Mouse (Mus musculus): ENCODE results near the gene Methig1.
"Not testable (repeated sequence)": the region's sequence is repeated elsewhere in the genome, so short reads cannot be mapped to it uniquely, and the experiment has no call there.

Gene Methig1

DNA sequence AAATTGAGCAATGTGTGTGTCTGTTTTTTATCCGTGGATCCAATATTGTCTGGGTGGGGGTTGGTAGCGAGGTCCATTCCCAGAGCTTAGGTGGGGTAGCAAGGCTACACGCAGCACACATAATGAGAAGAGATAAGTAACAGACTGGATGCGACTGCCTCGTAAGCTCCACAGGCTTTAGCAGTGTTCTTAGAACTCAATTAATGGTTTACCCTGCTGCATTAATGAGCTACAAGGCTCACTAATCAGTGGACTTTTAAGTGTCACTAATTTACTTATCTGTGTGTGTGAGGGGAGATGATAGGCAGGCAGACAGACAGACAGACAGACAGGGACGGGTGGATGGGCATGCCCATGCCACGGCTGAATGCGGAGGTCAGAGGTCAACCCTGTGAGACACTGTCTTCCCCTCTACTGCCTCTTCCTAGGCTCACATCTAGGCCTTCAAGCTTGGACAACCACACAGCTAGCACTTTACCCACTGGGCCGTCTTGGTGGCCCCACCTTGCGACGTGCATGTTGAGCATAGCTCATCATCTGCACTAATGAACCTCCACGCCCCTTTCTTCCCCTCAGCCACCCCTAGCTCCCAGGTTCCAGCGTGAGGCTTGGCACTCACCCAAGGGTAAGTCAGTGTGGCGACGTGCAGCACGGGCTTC is 47.8 kb downstream of the Methig1 start:
- no peak for DNase-seq

DNA sequence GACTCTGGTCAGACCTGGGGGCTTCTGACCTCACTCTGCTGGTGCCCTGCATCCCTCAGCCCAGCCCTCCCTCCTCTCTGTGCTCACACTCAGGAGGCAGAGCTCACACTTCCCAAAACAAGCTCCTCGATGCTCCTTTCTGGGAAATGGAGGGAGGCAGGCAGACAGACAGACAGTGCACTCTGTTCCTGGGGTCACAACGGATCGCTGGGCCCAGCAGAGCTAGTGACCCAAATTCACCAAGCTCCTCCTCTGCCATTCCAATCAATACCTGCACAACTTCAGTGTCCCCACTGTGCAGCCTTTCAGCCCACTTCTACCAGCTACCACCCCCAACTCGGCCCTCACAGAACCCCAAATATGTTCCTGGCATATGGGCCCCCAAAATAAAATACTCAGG is 48.9 kb downstream of the Methig1 start:
- no peak for DNase-seq

DNA sequence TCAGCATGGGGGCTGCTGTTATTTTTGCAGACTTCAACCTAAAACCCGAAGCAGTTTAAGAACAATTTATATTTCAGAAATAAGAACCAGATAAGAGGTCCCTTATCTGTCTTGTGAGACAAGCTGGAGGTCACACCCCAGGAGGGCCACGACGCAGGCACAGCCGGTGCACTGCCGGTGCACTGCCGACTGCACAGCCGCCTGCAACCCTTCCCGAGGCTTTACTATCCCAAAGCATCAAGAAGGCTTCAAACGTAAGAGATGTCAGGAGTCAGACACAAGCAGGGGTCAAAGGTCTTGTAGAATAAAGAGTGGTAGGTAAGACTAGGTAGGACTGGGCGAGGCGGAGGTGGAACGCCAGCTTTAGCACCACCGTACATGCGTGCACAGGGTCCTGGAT is 49.4 kb downstream of the Methig1 start:
- no peak for DNase-seq

DNA sequence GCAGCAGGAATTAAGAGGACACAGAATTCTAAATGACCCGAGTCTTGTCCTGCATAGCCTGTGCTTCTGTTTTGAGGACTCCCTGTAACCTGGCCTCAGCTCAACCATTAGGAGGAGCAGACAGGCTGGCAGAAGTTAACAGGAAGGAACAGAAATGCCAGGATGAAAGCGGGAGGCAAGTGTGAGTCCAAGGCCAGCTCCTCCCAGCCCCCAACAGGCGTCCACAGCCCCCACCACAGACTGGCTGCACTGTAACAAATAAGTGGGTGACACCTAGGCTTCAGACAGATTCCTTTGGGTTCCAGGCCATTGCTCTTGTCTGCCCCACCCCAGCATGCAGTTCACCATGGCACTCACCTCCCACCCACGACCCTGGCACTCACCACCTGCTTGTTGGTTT is 49.8 kb downstream of the Methig1 start:
- DNase-seq = no peak

DNA sequence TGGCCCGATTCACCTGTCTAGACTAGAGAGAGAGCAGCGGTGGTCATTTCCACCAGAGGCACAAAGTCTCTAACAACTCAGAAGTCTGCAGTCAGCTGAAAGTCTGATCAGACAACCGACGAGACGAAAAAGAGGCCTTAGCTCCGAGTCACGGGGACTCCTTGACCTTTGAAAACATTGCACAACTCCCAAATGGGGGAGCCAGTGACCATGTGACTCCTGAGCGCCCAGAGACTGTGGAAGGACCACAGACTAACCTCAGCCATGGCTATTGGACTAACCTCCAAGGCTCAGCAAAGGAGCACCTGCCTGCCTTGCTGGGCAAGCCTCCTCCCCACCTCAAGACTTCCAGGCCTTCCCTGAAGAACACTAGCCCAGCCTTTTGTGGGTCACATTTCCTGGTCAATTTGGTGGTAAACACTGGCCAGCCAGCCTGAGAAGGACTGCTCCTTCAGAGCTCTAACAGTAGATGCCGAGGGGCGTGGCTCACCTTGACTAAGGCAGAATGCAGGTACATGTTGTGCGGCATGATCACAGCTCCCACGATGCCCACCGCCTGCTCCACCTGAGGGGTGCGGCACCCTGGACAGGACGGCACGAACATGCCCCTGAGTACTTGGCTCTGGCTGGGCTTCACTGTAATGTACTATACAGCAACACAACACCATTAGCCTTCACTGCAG is 50.5 kb downstream of the Methig1 start:
- DNase-seq = peak; percentile 63 to 67

DNA sequence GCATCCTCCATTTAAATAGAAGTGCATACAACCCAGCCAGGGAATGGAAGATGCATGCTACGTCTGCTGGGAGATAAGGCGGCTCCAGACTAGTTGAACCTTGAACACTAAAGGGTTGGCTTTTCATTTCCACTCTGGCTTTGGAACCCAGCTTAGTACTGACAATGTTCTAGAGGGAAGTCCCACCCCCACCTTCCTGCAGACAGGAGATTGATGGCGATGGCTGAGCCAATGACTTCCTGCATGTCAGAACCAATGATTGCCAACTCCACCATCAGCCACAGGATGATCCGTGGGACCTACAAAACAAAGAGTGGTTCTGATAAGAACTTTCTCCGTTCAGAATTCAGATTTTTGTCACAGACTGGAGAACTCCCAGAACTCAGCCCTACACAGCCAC is 53.1 kb downstream of the Methig1 start:
- DNase-seq = no peak

DNA sequence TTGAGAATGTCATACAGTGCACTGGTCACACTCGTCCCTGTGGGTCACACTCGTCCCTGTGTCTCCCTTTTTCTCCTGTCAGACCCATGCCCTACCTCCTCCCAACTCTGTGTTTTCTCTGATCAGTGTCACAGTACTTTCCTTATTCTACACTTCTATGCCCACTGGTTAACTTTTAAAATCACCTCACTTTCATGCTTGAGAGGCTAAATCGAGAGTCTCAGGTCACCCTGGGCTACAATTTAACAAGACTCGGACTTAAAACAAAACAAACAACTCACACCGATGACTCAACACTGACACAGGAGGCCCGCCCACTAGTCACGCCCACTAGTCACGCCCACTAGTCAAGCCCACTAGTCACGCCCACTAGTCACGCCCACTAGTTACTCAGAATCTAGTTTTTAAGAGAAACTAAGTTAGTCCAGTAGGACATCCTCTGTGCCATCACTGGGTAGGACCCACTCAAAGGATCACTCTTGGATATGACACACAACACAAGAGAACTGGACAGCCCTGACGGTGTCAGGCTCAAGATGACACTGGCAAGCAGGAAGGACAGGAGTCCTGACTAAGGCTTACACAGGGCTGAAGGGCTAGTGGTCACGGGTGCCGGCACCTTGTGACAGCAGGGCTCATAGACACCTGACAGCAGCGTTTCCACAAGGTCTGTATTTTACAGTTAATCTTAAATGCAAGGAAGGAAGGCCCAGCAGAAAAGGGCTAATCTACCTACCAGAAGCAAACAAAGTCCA is 58.1 kb downstream of the Methig1 start:
- DNase-seq = peak; percentile 64 to 73

DNA sequence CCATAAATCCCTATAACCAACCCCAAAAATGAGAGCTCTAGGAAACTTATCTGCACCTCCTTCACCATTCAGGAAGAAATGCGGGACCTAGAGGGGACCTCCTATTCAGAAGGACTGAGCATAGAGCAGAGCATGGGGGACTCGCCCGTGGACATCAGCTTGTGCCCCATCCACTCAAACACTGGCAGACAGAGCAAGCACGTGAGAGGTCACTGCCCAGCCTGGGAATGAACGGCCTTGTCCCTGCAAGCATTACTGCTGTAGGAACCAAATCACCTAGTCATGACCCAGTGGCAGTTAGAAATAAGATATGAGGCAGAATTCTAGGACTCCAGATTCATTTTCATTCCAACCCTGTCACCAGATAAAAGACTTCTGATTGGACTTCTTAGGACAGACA is 58.8 kb downstream of the Methig1 start:
- DNase-seq = no peak

DNA sequence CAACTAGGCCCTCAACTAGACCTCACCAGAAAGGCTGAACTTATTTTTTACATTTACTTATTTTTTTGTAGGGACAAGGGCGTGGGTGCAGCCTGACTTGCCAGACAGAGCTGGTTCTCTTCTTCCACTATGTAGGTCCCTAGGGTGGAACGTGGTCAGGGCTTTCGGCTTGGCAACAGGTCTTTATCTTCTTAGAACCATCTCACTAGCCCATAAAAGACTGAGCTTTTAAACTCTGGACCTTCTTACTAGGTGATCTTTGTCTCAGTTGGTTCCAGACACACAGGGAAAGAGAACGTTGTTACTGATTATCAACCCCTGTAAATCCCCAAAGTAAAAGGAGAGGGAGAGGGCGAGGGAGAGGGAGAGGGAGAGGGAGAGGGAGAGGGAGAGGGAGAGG is 60.4 kb downstream of the Methig1 start:
- no peak for DNase-seq

DNA sequence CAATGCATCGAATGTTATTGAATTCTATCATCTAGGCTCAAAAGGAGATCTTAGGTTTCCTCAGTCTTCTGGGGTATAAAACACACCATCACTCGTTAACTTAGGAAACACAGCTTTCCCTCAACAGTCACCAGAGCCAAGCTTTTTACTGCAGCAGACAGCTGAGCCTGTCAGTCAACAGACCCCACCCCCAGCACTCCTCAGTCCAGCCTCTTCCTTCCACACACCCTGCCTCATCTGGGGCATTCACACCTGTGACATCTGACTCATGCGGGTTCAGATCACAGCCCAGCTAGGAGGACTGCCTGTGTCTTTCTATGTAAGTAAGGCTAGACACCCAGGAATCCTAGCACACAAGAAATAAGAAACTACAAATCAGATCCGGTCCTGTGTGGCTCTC is 61.1 kb downstream of the Methig1 start:
- DNase-seq = no peak

DNA sequence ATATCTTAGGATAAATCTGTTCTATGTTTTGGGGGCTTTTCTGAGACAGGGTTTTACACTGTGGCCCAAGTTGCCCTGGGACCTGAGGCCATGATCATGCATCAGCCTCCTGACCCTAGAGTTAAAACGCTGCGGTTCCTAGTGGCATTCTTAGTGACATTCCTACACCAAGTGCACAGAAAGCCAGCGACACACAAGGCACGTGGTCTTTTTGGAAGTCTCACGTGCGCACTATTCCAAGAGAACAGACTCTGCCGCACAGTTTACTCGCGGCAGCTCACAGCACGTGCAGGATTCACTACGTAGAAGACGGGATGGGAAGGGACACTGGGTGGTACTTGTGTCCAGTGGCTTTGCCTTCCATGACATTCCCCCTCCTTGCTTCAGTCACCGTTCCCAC is 62.0 kb downstream of the Methig1 start:
- DNase-seq = peak in 1 of 2 experiments; percentile 25

DNA sequence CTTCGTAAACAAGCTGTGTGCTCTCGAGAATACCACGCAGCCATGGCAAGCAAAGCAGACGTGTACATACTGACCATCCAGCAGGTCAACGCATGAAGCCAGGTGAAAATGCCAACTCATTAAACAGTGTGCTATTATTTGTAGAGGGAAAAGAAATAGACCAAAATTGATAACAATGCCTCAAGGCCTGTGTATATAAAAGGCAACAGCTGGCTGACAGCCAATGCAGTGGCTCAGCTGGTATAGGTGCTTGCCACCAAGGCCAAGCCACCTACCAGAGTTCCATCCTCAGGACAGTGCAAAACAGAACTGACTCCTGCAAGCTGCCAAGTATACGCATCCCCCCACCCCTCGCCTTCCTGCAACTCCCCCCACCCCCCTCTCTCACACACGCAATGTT is 62.7 kb downstream of the Methig1 start:
- peak; percentile 34 to 35 for DNase-seq

DNA sequence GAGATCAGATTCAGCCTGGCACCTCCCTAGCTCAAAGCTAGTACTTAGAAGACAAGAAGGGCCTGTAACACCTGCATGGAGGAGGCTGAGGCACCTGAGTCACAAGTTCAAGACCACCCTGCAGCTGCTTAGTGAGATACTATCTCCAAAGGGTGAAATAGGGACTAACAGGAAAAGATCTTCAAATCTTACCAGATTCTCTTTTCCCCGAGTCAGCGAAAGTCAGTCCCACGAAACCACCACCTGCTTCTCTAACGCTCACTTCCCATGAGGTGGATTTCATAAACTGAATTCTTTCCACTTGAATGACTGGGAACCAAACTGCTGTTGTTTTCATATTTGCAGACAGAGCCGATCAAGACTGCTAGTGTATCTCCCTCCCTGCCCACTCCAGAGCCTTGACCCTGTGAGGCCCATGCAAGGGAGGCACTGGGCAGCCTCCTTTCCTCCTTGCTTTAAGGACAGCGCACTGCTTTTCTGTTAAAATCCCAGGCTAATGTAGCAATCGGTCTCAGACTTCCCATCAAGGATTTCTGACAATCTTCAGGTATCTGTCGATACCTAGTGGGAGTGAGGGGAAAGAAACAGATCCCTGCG is 65.0 kb downstream of the Methig1 start:
- DNase-seq = no peak

DNA sequence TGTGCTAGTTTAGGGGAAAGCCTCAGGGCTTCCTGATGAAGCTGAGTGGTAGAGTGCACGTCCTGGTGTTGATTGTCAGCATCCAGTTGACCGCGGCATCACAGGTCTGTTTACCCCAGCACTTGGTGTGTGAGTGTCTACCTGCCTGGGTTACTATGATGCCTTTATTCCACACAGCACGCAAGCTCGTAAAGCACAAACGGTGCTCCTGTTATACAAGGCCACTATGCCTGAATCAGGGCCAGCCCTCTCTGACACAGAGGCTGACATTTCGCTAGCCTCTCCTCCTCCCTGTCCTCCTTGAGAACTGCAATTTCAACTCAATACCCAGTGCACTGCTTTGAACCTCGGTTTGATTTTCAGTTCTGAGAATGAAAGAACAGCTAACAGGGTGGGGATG is 66.4 kb downstream of the Methig1 start:
- DNase-seq = peak in 1 of 2 experiments; percentile 24

DNA sequence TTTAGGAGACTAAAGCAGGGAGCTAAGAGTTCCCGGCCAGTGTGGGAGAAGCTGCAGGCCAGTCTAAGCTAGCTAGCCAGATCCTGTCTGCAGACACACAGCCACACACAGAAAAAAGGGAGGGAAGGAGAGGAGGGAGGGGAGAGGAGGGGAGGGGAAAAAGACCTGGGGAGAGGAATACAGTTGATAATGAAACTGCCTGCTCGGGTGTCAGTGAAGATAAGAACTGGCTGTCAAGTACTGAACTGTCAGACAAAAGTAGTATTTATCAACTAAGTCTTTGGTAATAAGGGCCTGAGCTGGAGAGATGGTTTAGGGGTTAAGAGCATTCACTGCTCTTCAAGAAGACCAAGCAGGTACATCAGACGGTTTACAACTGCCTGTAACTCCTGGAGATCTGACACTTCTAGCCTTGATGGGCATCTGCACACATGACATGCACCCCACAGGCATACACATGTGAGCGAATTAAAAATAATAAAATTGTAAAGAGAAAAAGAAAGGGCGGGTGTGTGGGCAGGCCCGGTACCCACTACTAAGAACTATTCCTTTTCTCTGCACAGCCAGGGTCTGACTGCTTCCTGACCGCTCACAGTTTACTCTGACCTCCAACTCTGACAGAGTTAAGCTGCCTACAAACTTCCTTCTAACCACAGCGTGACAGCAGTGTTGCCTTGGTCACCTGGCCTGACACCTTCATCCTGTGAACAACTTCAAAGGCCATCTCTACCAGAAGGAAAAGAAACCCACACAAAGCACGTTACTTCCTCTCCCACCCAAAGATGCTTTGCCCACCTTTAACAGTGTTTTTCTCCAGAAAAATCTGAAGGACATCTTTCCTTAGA is 67.2 kb downstream of the Methig1 start:
- DNase-seq = no peak

DNA sequence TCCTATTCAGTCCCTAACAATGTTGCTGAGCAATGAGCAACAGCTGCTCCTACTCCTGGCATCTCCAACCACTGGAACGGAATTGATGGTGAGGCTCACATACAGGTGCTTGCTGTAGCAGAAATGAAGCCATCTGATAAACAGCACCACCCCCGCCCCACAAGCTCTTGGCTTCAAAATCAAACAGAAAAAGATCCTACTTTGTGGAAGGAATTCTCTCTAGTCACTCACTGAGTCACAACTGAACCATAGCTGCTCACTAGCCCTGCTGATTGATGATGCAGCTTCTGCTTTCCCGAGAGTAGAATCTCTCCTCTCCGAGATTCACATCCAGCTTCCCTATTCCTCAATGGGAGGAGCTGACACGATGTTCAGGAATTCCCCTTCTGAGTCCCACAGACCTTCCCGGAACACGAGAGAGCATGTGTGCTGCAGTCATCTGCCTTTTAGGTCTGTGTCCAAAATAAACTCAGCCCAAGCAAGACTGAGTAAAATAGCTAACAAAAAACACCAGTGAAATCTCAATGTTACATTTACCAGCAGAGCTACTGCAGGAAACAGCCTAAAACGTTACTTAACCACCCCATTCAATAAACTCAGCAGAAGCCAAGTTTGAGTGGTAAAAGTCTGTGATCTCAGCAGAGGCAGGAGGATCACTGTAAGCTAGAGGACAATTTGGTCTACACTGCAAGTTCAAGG is 68.3 kb downstream of the Methig1 start:
- DNase-seq = peak in 1 of 2 experiments; percentile 17

DNA sequence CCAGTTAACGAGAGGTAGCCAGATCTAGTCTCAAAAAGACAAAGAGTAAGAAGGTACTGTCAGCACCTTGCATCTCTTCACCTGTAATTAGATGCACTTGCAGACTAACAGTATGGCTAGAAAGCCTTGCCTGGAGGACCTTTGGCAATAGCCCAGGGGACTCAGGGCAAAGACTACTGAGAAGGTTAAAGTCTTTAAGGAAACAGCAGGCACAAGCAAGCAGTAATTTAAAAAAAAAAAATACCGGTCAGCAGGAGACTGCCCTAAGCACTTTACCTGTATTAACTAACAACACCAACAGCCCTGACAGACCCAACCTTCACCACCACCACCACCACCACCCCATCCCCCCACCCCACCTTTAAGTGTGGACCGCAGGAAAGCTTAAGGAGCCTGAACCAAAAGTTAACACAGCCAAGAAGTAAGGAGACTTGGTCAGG is 68.8 kb downstream of the Methig1 start, which contains the start of gene Gm5475:
Gene Gm5475, plus strand, starts transcription at position 390 of the 440 bp plus-strand sequence.
- not testable (repeated sequence) for DNase-seq

DNA sequence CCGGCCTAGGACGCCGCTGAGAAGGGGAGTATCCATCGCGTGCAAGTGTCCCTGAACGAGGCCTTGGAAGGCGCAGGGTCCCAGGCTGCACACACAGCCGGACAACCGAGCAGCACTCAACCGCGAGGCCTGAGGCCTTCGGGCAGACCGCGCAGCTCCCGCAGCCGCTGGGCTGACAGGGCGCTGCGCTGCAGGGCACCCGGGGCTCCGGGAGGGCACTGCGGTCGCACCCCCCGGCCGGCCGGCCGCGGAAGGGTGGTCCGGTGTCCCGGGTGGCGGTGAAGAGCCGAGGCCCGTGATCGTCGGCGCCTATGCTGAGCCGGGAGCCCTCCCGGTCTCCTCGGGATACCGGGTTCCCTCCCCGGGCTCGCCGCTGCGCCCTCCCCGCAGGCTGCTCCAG is 69.5 kb downstream of the Methig1 start:
- no peak for DNase-seq

DNA sequence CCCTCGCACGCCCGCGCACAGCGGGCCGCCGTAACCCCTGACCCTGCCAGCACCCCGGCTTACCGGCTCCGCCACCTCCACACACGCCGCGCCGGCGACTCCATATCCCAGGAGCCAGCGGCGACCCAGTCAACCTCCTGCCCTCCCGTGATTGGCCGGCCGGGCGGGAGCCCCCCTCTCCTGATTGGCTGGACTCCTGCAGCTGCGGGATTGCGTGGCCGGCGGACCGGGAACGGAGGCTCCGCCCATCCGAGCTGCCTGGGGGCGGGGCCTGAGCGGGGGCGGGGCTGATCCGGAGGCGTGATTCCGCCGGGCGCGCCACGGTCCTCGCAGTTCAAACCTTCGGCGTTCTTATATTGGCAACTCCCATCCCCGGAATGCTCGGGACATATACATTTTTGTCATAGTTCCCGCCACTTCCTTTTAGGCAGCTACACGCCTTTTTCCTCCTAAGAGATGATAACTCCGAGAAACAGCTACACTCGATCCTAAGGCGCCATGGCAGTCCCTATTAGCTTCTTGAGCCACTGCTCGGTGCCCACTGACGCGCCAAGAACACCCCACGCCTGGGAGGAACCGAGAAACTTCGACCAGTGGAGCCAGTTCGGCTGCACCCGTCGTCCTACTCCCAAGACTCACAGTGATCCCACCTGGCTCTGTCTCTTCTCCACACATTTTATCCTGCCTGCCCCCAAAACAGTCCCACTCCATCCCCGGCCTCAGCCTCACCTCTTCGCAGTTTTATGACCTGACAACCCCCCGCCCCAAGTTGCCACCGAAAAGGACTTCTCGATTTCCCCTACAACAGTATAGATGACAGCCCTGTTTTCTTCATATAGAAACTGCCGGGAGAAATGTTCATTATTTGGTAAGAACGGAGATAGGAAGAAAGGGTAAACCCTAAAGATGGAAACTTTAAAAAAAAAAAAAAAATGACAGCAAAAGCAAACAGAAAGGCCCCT is 70.2 kb downstream of the Methig1 start:
- DNase-seq = peak; percentile 97 to 98

DNA sequence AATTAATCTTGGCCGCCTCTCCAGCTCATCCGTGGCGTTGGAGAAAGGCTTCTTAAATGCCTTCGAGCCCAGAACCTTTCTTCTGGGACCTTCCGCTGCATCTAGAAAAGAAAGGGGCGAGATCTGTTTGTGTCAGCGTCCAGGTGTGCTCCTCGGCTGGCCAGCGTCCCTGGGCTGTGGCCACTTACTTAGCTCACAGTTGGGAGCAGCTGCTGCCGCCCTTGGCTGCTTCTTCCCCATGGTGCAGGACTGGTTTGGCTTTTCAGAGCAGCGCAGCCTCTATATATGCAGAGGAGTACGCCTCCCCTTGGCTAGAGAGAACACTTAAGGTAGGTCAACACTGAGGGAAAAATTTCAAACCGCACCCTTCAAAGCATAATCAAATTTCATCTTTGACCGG is 71.0 kb downstream of the Methig1 start:
- peak; percentile 69 to 79 for DNase-seq
